Mouse (Mus musculus) neural tube, embryonic 12.5 days (tissue): Measurements from ENCODE around the gene Iyd. TPM values are rescaled to one million over a fixed set of nuclear protein-coding genes. Genes with fewer than 3 reads are reported as not detected.

Experiments
- ATAC-seq: fragments of 200-750 bp; cut with Nextera tagmentation; 2 replicates; pipeline ENCODE4 v1.8.0; 2017; ENCODE audit warnings: low read depth, mild to moderate bottlenecking, moderate TSS enrichment, moderate library complexity; ENCODE audit not compliant: low FRiP score
- H3K27ac ChIP-seq: fragments of 300-500 bp; sonication (generic); 2 replicates; pipeline ENCODE4 v1.5.1; 2016
- H3K27me3 ChIP-seq: fragments of 300-500 bp; sonication (generic); replicated peaks from 2 replicates; pipeline ENCODE4 v1.6.1; 2016; ENCODE audit warnings: mild to moderate bottlenecking
- H3K36me3 ChIP-seq: fragments of 300-500 bp; sonication (generic); 2 replicates; pipeline ENCODE4 v1.6.1; 2016; ENCODE audit warnings: mild to moderate bottlenecking
- H3K4me1 ChIP-seq: fragments of 300-500 bp; sonication (generic); 2 replicates; pipeline ENCODE4 v1.6.1; 2016
- H3K4me2 ChIP-seq: fragments of 300-500 bp; sonication (generic); replicated peaks from 2 replicates; pipeline ENCODE4 v1.6.1; 2016; ENCODE audit warnings: mild to moderate bottlenecking
- H3K4me3 ChIP-seq: fragments of 300-500 bp; sonication (generic); 2 replicates; pipeline ENCODE4 v1.5.1; 2016
- H3K9ac ChIP-seq: fragments of 300-500 bp; sonication (generic); 2 replicates; pipeline ENCODE4 v1.6.1; 2016; ENCODE audit warnings: mild to moderate bottlenecking
- H3K9me3 ChIP-seq: fragments of 300-500 bp; sonication (generic); 2 replicates; pipeline ENCODE4 v1.6.1; 2016; ENCODE audit warnings: mild to moderate bottlenecking
- WGBS: fragments of 180-500 bp; shearing (Covaris S2); methylation state at CpG from one replicate; pipeline ENCODE4 v1.1.7; 2016; 5-methylcytosine and 5-hydroxymethylcytosine counted together
- polyA plus RNA-seq: library from polyadenylated mRNA; unstranded; fragments of >200 nt; fragmentation: Nextera tagmentation; extraction: Ambion mirVana; gene quantifications from 2 replicates; pipeline ENCODE4 v1.2.1, GENCODE M21; 2016

Iyd gene
- polyA plus RNA-seq, 1 experiment from 2014 or later, result not detected

DNA sequence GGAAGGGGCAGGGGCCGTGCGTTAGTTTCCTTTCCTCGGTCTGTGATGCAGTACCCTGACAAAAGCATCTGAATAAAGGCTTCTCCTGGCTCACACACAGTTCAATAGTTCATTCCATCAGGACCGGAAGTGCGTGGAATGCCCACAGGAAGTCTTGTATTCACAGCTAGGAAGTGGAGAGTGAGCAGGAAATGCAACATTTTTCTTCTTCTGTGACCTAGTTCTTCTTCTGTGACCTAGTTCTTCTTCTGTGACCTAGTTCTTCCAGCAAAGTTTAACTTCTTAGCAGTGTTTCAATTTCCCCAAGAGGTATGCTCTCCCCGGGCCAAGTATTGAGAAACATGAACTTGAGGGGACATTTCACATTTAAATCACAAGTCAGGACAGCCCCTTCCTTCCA is 23.6 kb upstream of the Iyd start:
- no peaks in the 10 kb centered on the region for H3K4me1 ChIP-seq
- H3K9me3 ChIP-seq, result no peaks in the 10 kb centered on the region
- no peaks in the 10 kb centered on the region for H3K27me3 ChIP-seq
- no peak overlapping the region for H3K9ac ChIP-seq
- no peaks in the 10 kb centered on the region for H3K36me3 ChIP-seq
- no peak for ATAC-seq
- 80% methylated on average over 6 of the region's 6 CpGs for WGBS
- no peak overlapping the region for H3K27ac ChIP-seq
- H3K4me2 ChIP-seq, result no peak overlapping the region
- H3K4me3 ChIP-seq, result no peak overlapping the region

DNA sequence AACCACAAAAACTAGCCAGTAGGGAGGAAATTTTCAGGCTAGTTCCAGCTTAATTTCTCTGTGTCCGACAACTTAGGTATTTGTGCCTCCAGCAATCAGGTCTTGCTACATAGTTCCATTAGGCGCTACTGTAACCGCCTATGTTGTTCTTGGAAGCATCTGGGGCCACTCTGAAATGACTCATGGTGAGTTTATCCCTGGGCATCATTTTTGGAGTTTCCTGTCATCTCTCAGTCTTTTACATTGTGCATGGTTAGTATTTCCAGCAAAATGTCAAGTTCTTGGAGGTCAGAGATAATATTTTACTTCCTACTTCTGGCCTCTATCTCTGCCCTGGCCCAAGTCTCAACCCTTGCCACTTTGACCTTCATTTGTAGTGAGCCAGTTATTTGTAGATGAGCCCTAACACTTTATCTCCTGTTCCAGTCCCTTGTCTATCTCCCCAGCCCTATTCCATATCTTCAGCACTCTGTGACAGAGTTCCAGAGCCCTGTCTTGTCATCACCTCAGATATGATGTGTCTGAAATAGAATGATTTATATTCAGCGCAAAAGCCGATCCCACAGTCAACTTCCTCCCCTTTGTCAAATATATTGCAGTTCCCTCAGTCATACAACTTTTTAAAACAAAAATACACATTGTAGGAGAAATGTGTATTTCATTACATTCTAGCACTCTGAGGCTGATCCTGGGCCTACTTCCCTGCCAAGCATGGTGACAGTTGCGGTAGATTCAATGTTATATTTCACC is 16.8 kb upstream of the Iyd start:
- H3K4me2 ChIP-seq, result no peak overlapping the region
- H3K27ac ChIP-seq, result no peak overlapping the region
- H3K36me3 ChIP-seq, result no peaks in the 10 kb centered on the region
- 91% methylated on average over 6 of the region's 6 CpGs for WGBS
- H3K4me1 ChIP-seq, result no peaks in the 10 kb centered on the region
- H3K9me3 ChIP-seq, result no peaks in the 10 kb centered on the region
- no peaks in the 10 kb centered on the region for H3K27me3 ChIP-seq
- H3K9ac ChIP-seq, result no peak overlapping the region
- no peak for ATAC-seq
- H3K4me3 ChIP-seq, result no peak overlapping the region

DNA sequence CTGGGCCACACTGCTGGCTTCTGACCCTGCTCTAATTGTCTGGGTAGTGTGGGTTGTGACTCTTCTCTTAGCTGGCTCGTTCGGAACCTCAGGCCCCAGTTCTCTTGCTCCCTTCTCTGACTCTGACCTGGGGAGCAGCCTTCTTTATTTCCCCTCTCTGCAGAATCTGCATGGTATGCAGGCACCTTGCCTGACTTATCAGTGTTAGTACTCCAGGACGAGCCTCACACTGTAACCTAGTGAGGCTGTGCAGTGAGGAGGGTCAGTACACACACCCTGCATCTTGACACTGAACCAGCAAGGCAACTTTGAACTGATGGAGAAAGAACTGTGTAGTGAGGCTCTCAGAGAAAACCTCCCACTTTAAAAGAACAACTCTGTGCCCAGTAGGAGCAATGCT is 15.5 kb upstream of the Iyd start:
- WGBS, result 77% methylated on average over 3 of the region's 3 CpGs
- H3K27ac ChIP-seq, result no peak overlapping the region
- no peaks in the 10 kb centered on the region for H3K36me3 ChIP-seq
- H3K27me3 ChIP-seq, result no peaks in the 10 kb centered on the region
- H3K9me3 ChIP-seq, result no peaks in the 10 kb centered on the region
- no peak for ATAC-seq
- no peak overlapping the region for H3K9ac ChIP-seq
- no peak overlapping the region for H3K4me2 ChIP-seq
- no peaks in the 10 kb centered on the region for H3K4me1 ChIP-seq
- H3K4me3 ChIP-seq, result no peak overlapping the region

DNA sequence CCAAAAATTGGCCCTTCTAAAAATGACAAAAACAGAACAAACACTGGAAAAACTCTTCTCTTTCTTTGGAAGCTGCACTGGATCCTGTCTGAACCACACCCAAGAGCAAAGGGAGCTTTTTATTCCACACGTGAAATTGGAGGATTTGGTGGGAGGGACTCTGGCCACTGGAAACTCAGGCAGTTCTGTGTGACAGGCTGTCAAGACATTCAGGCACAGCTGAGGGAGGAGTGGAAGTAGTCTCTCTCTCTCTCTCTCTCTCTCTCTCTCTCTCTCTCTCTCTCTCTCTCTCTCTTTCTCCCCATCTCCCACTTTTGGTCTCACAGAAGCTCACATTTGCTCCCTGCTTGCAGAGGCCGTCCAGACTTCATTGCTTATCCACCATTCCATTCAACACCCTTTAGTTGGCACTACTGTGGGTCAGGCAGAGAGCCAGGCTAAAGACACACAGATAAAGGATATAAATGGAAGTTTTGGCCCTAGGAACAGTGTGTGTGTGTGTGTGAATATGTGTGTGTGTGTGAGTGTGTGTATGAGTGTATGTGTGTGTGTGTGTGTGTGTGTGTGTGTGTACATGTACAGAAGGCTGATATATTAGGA is 14.5 kb upstream of the Iyd start:
- Histone ChIP-seq H3K36me3 (no peaks in the 10 kb centered on the region), H3K9ac (no peak overlapping the region), H3K4me3 (no peak overlapping the region), H3K27ac (no peak overlapping the region), H3K4me1 (no peaks in the 10 kb centered on the region), H3K4me2 (no peak overlapping the region), H3K27me3 (no peaks in the 10 kb centered on the region), H3K9me3 (no peaks in the 10 kb centered on the region)
- WGBS, result 43% methylated on average over 2 of the region's 2 CpGs
- no peak for ATAC-seq

DNA sequence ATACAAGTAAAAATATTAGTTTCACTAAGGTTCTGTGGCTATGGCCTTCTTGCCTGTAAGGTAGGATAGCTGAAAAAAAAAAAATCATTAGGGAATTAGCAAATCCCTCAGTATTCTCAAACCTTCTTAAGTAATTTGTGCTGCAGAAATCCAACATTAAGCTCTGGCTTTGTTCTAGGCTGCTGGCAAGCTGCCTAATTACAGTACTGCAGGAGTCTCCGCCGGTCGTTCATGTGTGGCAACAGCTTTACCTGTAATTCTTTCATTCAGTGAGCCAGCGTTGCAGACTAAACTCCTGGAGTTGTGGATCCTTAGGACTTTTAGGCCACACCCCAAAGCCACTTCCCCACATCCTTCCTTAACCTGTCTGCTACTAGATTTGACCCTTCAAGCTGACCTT is 10.2 kb upstream of the Iyd start:
- ATAC-seq, result no peak
- WGBS, result 62% methylated on average over 4 of the region's 4 CpGs
- no peaks in the 10 kb centered on the region for H3K4me1 ChIP-seq

GRCm38 (mm10) chr10:3530661-3531060 is 9.4 kb upstream of the Iyd start:
- 67% methylated on average over 4 of the region's 4 CpGs for WGBS
- ATAC-seq, result no peak
- H3K27ac ChIP-seq, result no peak overlapping the region

More for the DNA sequence above, 10.2 kb upstream of the Iyd start:
- H3K36me3 ChIP-seq, result no peaks in the 10 kb centered on the region
- H3K4me2 ChIP-seq, result no peak overlapping the region
- no peaks in the 10 kb centered on the region for H3K27me3 ChIP-seq
- no peaks in the 10 kb centered on the region for H3K9me3 ChIP-seq
- no peak overlapping the region for H3K27ac ChIP-seq
- H3K4me3 ChIP-seq, result no peak overlapping the region
- no peak overlapping the region for H3K9ac ChIP-seq

DNA sequence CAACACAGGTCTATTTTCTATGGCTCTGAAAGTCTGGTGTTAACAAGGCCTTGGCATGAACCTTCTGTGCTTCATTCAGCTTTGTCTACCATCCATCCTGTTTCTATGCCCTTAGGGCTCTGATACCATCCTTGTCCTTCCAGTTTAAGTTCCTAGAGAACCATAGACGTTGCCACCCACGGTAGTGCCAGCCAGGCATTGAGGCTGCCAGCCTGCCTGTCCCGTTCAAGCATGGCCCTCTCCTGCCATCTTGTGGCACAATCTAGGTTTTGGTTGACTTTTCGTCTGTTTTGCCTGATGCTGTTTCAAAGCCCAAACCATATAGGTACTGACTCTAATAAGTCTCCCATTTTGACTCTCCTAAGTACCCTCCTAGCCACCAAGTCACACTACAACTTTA is 8.7 kb upstream of the Iyd start:
- no peaks in the 10 kb centered on the region for H3K9me3 ChIP-seq
- H3K4me2 ChIP-seq, result no peak overlapping the region
- no peaks in the 10 kb centered on the region for H3K36me3 ChIP-seq
- no peak overlapping the region for H3K9ac ChIP-seq
- no peaks in the 10 kb centered on the region for H3K27me3 ChIP-seq
- no peak overlapping the region for H3K27ac ChIP-seq
- WGBS, result 10% methylated on average over 4 of the region's 4 CpGs
- no peak overlapping the region for H3K4me3 ChIP-seq
- no peaks in the 10 kb centered on the region for H3K4me1 ChIP-seq
- ATAC-seq, result peak; percentile 27; the same call in 1 of the 2 replicates

More at GRCm38 (mm10) chr10:3530661-3531060, 9.4 kb upstream of the Iyd start:
- Histone ChIP-seq H3K36me3 (no peaks in the 10 kb centered on the region), H3K9ac (no peak overlapping the region), H3K4me3 (no peak overlapping the region), H3K4me2 (no peak overlapping the region), H3K9me3 (no peaks in the 10 kb centered on the region), H3K27me3 (no peaks in the 10 kb centered on the region), H3K4me1 (no peaks in the 10 kb centered on the region)

GRCm38 (mm10) chr10:3534445-3534844 is 5.6 kb upstream of the Iyd start:
- Histone ChIP-seq H3K4me1 (no peaks in the 10 kb centered on the region), H3K9ac (no peak overlapping the region), H3K4me2 (peak overlapping the region; percentile 37), H3K27me3 (no peaks in the 10 kb centered on the region), H3K36me3 (no peaks in the 10 kb centered on the region), H3K4me3 (no peak overlapping the region), H3K9me3 (no peaks in the 10 kb centered on the region), H3K27ac (no peak overlapping the region)
- ATAC-seq, result 0 out of 2 replicates have a peak, but pooled peaks have one; percentile 41
- WGBS, result 12% methylated on average over 7 of the region's 7 CpGs

- 63% methylated on average over 1 of the region's 1 CpGs for WGBS
- no peak overlapping the region for H3K4me3 ChIP-seq
- no peak overlapping the region for H3K4me2 ChIP-seq
- H3K9ac ChIP-seq, result no peak overlapping the region
- H3K27ac ChIP-seq, result no peak overlapping the region
- ATAC-seq, result no peak
- no peaks in the 10 kb centered on the region for H3K4me1 ChIP-seq
- H3K36me3 ChIP-seq, result no peaks in the 10 kb centered on the region
- H3K27me3 ChIP-seq, result no peaks in the 10 kb centered on the region
- H3K9me3 ChIP-seq, result no peaks in the 10 kb centered on the region
Observed at GRCm38 (mm10) chr10:3536361-3536760, 3.7 kb upstream of the Iyd start.

DNA sequence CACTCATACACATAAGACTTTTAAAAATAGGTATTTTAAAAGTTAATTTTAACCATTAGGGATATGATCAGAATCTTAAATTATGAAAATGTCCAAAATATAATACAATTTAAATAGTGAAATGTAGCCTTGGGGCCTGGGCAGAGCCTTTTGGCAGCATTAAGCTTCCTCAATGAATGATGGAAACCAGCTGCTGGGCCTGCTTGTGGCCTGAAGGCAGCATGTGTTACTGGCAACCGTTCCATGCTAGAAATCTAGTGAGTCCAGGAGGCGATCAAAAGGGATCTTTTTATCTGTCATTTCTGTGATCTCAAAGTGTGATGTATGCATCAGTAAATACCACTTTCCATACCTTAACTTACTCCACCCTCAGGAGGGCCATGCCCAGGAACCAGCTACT is 9.3 kb downstream of the Iyd start:
- ATAC-seq, result no peak

DNA sequence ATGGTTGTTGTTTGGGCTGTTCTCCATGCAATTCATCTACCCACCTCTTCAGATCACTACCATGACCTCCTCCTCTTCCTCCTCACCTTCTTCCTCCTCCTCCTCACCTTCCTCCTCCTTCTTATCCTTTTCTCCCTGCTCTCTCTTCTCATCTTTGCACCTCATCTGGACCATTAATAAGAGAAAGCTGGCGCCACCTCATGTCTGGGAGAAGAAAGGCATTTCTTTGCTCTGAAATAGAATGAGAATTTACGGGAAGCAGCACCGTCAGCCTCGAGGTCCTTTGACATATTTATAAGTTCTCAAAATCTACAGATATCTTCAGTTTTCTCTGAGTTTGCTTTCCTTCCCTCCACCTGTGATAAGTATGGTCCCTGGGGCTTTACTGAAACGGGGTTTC is 15.1 kb downstream of the Iyd start:
- H3K27me3 ChIP-seq, result no peaks in the 10 kb centered on the region
- H3K9me3 ChIP-seq, result no peaks in the 10 kb centered on the region
- no peak overlapping the region for H3K9ac ChIP-seq
- no peaks in the 10 kb centered on the region for H3K4me1 ChIP-seq
- H3K27ac ChIP-seq, result no peak overlapping the region
- H3K4me3 ChIP-seq, result no peak overlapping the region
- ATAC-seq, result no peak
- 72% methylated on average over 5 of the region's 5 CpGs for WGBS
- H3K36me3 ChIP-seq, result no peaks in the 10 kb centered on the region
- no peak overlapping the region for H3K4me2 ChIP-seq

More for the DNA sequence above, 9.3 kb downstream of the Iyd start:
- H3K27me3 ChIP-seq, result no peaks in the 10 kb centered on the region
- H3K4me1 ChIP-seq, result no peaks in the 10 kb centered on the region
- no peak overlapping the region for H3K4me3 ChIP-seq
- 76% methylated on average over 2 of the region's 2 CpGs for WGBS
- H3K36me3 ChIP-seq, result no peaks in the 10 kb centered on the region
- H3K9ac ChIP-seq, result no peak overlapping the region
- H3K27ac ChIP-seq, result no peak overlapping the region
- no peaks in the 10 kb centered on the region for H3K9me3 ChIP-seq
- H3K4me2 ChIP-seq, result no peak overlapping the region

GRCm38 (mm10) chr10:3556538-3556937 is 16.5 kb downstream of the Iyd start:
- Histone ChIP-seq H3K36me3 (no peaks in the 10 kb centered on the region), H3K9me3 (no peaks in the 10 kb centered on the region), H3K27me3 (no peaks in the 10 kb centered on the region), H3K4me1 (no peaks in the 10 kb centered on the region), H3K27ac (no peak overlapping the region), H3K4me2 (no peak overlapping the region), H3K4me3 (no peak overlapping the region), H3K9ac (no peak overlapping the region)
- ATAC-seq, result no peak
- 83% methylated on average over 3 of the region's 3 CpGs for WGBS

GRCm38 (mm10) chr10:3559136-3559535 is 19.1 kb downstream of the Iyd start:
- 92% methylated on average over 1 of the region's 1 CpGs for WGBS

More at GRCm38 (mm10) chr10:3559136-3559535, 19.1 kb downstream of the Iyd start:
- H3K27ac ChIP-seq, result no peak overlapping the region
- H3K4me1 ChIP-seq, result no peaks in the 10 kb centered on the region
- no peaks in the 10 kb centered on the region for H3K36me3 ChIP-seq
- H3K4me3 ChIP-seq, result no peak overlapping the region
- no peak overlapping the region for H3K9ac ChIP-seq
- no peak for ATAC-seq
- H3K4me2 ChIP-seq, result no peak overlapping the region
- no peaks in the 10 kb centered on the region for H3K27me3 ChIP-seq
- H3K9me3 ChIP-seq, result no peaks in the 10 kb centered on the region
